Mouse (Mus musculus) embryonic facial prominence, embryonic 10.5 days (tissue): ENCODE results near the gene Rel. TPM values are rescaled to one million over a fixed set of nuclear protein-coding genes. Genes with fewer than 3 reads are reported as not detected.

ENCODE experiments used
- DNase-seq: peaks from one replicate; pipeline ENCODE4 v3.0.0-alpha.2; 2017; ENCODE audit warnings: low spot score
- H3K27ac ChIP-seq: fragments of 300-500 bp; sonication (generic); replicated peaks from 2 replicates; pipeline ENCODE4 v1.5.1; 2016; ENCODE audit warnings: mild to moderate bottlenecking
- H3K27me3 ChIP-seq: fragments of 300-500 bp; sonication (generic); replicated peaks from 2 replicates; pipeline ENCODE4 v1.6.1; 2016; ENCODE audit warnings: low read depth, mild to moderate bottlenecking; ENCODE audit not compliant: poor library complexity, severe bottlenecking
- H3K36me3 ChIP-seq: fragments of 300-500 bp; sonication (generic); replicated peaks from 2 replicates; pipeline ENCODE4 v1.6.1; 2016; ENCODE audit warnings: mild to moderate bottlenecking, moderate library complexity
- H3K4me1 ChIP-seq: fragments of 300-500 bp; sonication (generic); 2 replicates; pipeline ENCODE4 v1.6.1; 2016
- H3K4me3 ChIP-seq: fragments of 300-500 bp; sonication (generic); 2 replicates; pipeline ENCODE4 v1.5.1; 2016; ENCODE audit warnings: mild to moderate bottlenecking, moderate library complexity
- H3K9me3 ChIP-seq: fragments of 300-500 bp; sonication (generic); 2 replicates; pipeline ENCODE4 v1.6.1; 2016; ENCODE audit warnings: mild to moderate bottlenecking
- WGBS: fragments of 180-500 bp; shearing (Covaris S2); methylation state at CpG from one replicate; pipeline ENCODE4 v1.1.7; 2016; 5-methylcytosine and 5-hydroxymethylcytosine counted together
- polyA plus RNA-seq: library from polyadenylated mRNA; unstranded; fragments of >200 nt; fragmentation: Nextera tagmentation; extraction: Ambion mirVana; gene quantifications from 2 replicates; pipeline ENCODE4 v1.2.1, GENCODE M21; 2016

Rel gene
- polyA plus RNA-seq, 1 experiment from 2014 or later, result 0.79 TPM

- Histone ChIP-seq H3K9me3 (no peaks in the 10 kb centered on the region), H3K4me3 (no peak overlapping the region), H3K36me3 (peaks cover 47% of the 10 kb centered on the region), H3K27ac (no peak overlapping the region), H3K27me3 (no peaks in the 10 kb centered on the region), H3K4me1 (no peaks in the 10 kb centered on the region)
- 62% methylated on average over 3 of the region's 3 CpGs for WGBS
- no peak for DNase-seq
Observed at GRCm38 (mm10) chr11:23699414-23700095, 71.2 kb downstream of the Rel start.

GRCm38 (mm10) chr11:23698526-23698925 lies 72.2 kb downstream of the Rel start:
- H3K27ac ChIP-seq, result no peak overlapping the region
- 74% methylated on average over 2 of the region's 2 CpGs for WGBS
- H3K9me3 ChIP-seq, result no peaks in the 10 kb centered on the region
- H3K27me3 ChIP-seq, result no peaks in the 10 kb centered on the region
- no peaks in the 10 kb centered on the region for H3K4me1 ChIP-seq
- peaks cover 46% of the 10 kb centered on the region for H3K36me3 ChIP-seq
- H3K4me3 ChIP-seq, result no peak overlapping the region
- DNase-seq, result no peak

GRCm38 (mm10) chr11:23695847-23696246 lies 74.9 kb downstream of the Rel start:
- Histone ChIP-seq H3K4me1 (no peaks in the 10 kb centered on the region), H3K9me3 (no peaks in the 10 kb centered on the region), H3K36me3 (peaks cover 35% of the 10 kb centered on the region), H3K27me3 (no peaks in the 10 kb centered on the region), H3K27ac (no peak overlapping the region), H3K4me3 (no peak overlapping the region)
- DNase-seq, result no peak

- H3K36me3 ChIP-seq, result peaks cover 31% of the 10 kb centered on the region
- no peak overlapping the region for H3K27ac ChIP-seq
- 88% methylated on average over 2 of the region's 2 CpGs for WGBS
- H3K4me3 ChIP-seq, result no peak overlapping the region
- no peaks in the 10 kb centered on the region for H3K27me3 ChIP-seq
- no peaks in the 10 kb centered on the region for H3K9me3 ChIP-seq
- H3K4me1 ChIP-seq, result no peaks in the 10 kb centered on the region
- no peak for DNase-seq
Observed at GRCm38 (mm10) chr11:23693286-23693685, 77.5 kb downstream of the Rel start.

DNA sequence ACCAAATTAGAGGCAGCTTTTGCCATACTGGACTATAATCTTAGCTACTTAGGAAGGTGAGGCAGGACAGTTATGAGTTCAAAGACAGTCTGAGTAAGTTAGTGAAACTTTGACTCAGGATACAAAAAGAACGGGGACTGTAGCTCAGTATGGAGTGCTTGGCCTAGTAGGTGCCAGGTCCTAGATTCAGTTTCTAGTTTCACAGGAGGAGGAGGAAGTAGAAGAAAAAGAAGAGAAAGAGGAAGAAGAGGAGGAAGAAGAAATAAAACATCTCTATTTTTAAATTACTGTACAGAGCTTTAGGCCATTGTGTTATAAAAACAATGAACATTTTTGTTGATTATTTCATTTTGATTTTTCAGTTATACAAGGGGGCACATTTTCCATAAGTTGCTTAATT lies 82.7 kb downstream of the Rel start:
- H3K9me3 ChIP-seq, result no peaks in the 10 kb centered on the region
- no peaks in the 10 kb centered on the region for H3K4me1 ChIP-seq
- no peaks in the 10 kb centered on the region for H3K27me3 ChIP-seq
- 92% methylated on average over 1 of the region's 1 CpGs for WGBS
- H3K4me3 ChIP-seq, result no peak overlapping the region
- DNase-seq, result no peak
- no peak overlapping the region for H3K27ac ChIP-seq
- peaks cover 43% of the 10 kb centered on the region for H3K36me3 ChIP-seq

Other genes starting within 250 kb of the Rel start
- gene 1700093K21Rik, start 249.8 kb downstream of the Rel start, polyA plus RNA-seq, result 0.19 TPM in 1 of 2 replicates, not detected in the other
- gene 0610010F05Rik, start 137.3 kb downstream of the Rel start, polyA plus RNA-seq, result 34.9 and 35.7 TPM in 2 replicates
- 29.9 and 30.2 TPM in 2 replicates for gene Pus10, start 105.3 kb downstream of the Rel start, polyA plus RNA-seq
- 32.7 and 35.8 TPM in 2 replicates for gene Pex13, start 105.0 kb downstream of the Rel start, polyA plus RNA-seq
- gene Papolg, start 124.3 kb upstream of the Rel start, polyA plus RNA-seq, result 19.9 and 21.3 TPM in 2 replicates